Mouse (Mus musculus) MEL (cell line): ENCODE data around the gene Apod. TPM values are rescaled to one million over a fixed set of nuclear protein-coding genes. Genes with fewer than 3 reads are reported as not detected.

Experiments used
- DNase-seq: peaks from one replicate; pipeline ENCODE4 v3.0.0; 2011; ENCODE audit warnings: low read depth, low spot score
- H3K27ac ChIP-seq: 2 replicates; pipeline ENCODE4 v1.5.1; 2012; ENCODE audit warnings: low read depth, mild to moderate bottlenecking, control low read depth, low read length, moderate library complexity; ENCODE audit not compliant: control insufficient read depth
- H3K27me3 ChIP-seq, 2 experiments: fragments of 150-350 bp in 1 of 2; sonication (generic) in 1 of 2; 2 replicates each; pipeline ENCODE4 v1.6.1; 2012; ENCODE audit warnings: low read length in 2 of 2, mild to moderate bottlenecking in 2 of 2, improper control_type of control experiment in 1 of 2, moderate library complexity in 1 of 2; ENCODE audit not compliant: insufficient read depth in 2 of 2, control insufficient read depth in 1 of 2
- H3K36me3 ChIP-seq, 2 experiments: 2 replicates each; pipeline ENCODE4 v1.6.1; 2012 to 2014; ENCODE audit warnings: low read length in 2 of 2, improper control_type of control experiment in 1 of 2, inconsistent platforms in 1 of 2, mild to moderate bottlenecking in 1 of 2; ENCODE audit not compliant: insufficient read depth in 2 of 2, control insufficient read depth in 1 of 2
- H3K4me1 ChIP-seq, 2 experiments: fragments of 150-350 bp in 1 of 2; sonication (generic) in 1 of 2; 2 replicates each; pipeline ENCODE4 v1.6.1; 2012; ENCODE audit warnings: low read length in 2 of 2, improper control_type of control experiment in 1 of 2, mild to moderate bottlenecking in 1 of 2; ENCODE audit not compliant: insufficient read depth in 2 of 2, control insufficient read depth in 1 of 2
- H3K4me3 ChIP-seq, 2 experiments: fragments of 150-350 bp in 1 of 2; sonication (generic) in 1 of 2; 2 replicates each; pipeline ENCODE4 v1.5.1; 2012; ENCODE audit warnings: low read depth in 2 of 2, low read length in 2 of 2, mild to moderate bottlenecking in 2 of 2, moderate library complexity in 2 of 2, control low read depth in 1 of 2, improper control_type of control experiment in 1 of 2; ENCODE audit not compliant: control insufficient read depth in 1 of 2, insufficient read depth in 1 of 2
- H3K79me2 ChIP-seq: 2 replicates; pipeline ENCODE4 v1.6.1; 2012; ENCODE audit warnings: mild to moderate bottlenecking, low read length, moderate library complexity; ENCODE audit not compliant: control insufficient read depth, poor library complexity, insufficient read depth
- H3K9ac ChIP-seq: 2 replicates; pipeline ENCODE4 v1.6.1; 2012; ENCODE audit warnings: low read depth, mild to moderate bottlenecking, control low read depth, low read length, moderate library complexity; ENCODE audit not compliant: control insufficient read depth, poor library complexity, severe bottlenecking
- H3K9me3 ChIP-seq: fragments of 150-350 bp; sonication (generic); replicated peaks from 2 replicates; pipeline ENCODE4 v1.6.1; 2012; ENCODE audit warnings: mild to moderate bottlenecking, low read length, improper control_type of control experiment, moderate library complexity; ENCODE audit not compliant: insufficient read depth
- BHLHE40 ChIP-seq: IDR thresholded peaks from 2 replicates; pipeline ENCODE4 v1.6.1; 2012; ENCODE audit warnings: low read depth, mild to moderate bottlenecking, inconsistent platforms, low read length, improper control_type of control experiment, borderline replicate concordance
- CHD1 ChIP-seq: IDR thresholded peaks from 2 replicates; pipeline ENCODE4 v1.6.1; 2012; ENCODE audit warnings: low read depth, mild to moderate bottlenecking, inconsistent platforms, low read length, improper control_type of control experiment
- ELF1 ChIP-seq: IDR thresholded peaks from 2 replicates; pipeline ENCODE4 v1.6.1; 2014; ENCODE audit warnings: low read depth, mild to moderate bottlenecking, inconsistent platforms, low read length, improper control_type of control experiment, moderate library complexity
- ETS1 ChIP-seq: IDR thresholded peaks from 2 replicates; pipeline ENCODE4 v1.6.1; 2012; ENCODE audit warnings: low read depth, mild to moderate bottlenecking, inconsistent platforms, low read length, improper control_type of control experiment, moderate library complexity
- GATA1 ChIP-seq: IDR thresholded peaks from 2 replicates; pipeline ENCODE4 v1.6.1; 2011; ENCODE audit warnings: low read depth, low read length, improper control_type of control experiment
- JUND ChIP-seq: IDR thresholded peaks from 2 replicates; pipeline ENCODE4 v1.6.1; 2011; ENCODE audit warnings: low read depth, mild to moderate bottlenecking, improper control_type of control experiment, low read length
- KAT2A ChIP-seq: conservative IDR thresholded peaks from 2 replicates; pipeline ENCODE4 v1.6.1; 2012; ENCODE audit warnings: low read depth, low read length, improper control_type of control experiment, inconsistent platforms
- MAZ ChIP-seq: IDR thresholded peaks from 2 replicates; pipeline ENCODE4 v1.6.1; 2012; ENCODE audit warnings: low read depth, mild to moderate bottlenecking, inconsistent platforms, low read length, improper control_type of control experiment
- MEF2A ChIP-seq: IDR thresholded peaks from 2 replicates; pipeline ENCODE4 v1.6.1; 2014; ENCODE audit warnings: low read depth, mild to moderate bottlenecking, inconsistent platforms, low read length, improper control_type of control experiment; ENCODE audit not compliant: poor library complexity, insufficient replicate concordance, severe bottlenecking; ENCODE audit errors: extremely low read depth
- MXI1 ChIP-seq: IDR thresholded peaks from 2 replicates; pipeline ENCODE4 v1.6.1; 2011; ENCODE audit warnings: mild to moderate bottlenecking, low read depth, low read length, improper control_type of control experiment
- POLR2AphosphoS5 ChIP-seq: IDR thresholded peaks from 2 replicates; pipeline ENCODE4 v1.6.1; 2012; ENCODE audit warnings: low read depth, borderline replicate concordance, mild to moderate bottlenecking, inconsistent platforms, low read length, moderate library complexity, mixed read lengths
- RAD21 ChIP-seq: IDR thresholded peaks from 2 replicates; pipeline ENCODE4 v1.6.1; 2011; ENCODE audit warnings: mild to moderate bottlenecking, low read depth, low read length, improper control_type of control experiment
- RCOR1 ChIP-seq: IDR thresholded peaks from 2 replicates; pipeline ENCODE4 v1.6.1; 2012; ENCODE audit warnings: low read depth, mild to moderate bottlenecking, inconsistent platforms, low read length, improper control_type of control experiment
- SIN3A ChIP-seq: IDR thresholded peaks from 2 replicates; pipeline ENCODE4 v1.6.1; 2012; ENCODE audit warnings: low read length, improper control_type of control experiment, inconsistent platforms
- TAL1 ChIP-seq: IDR thresholded peaks from 2 replicates; pipeline ENCODE4 v1.6.1; 2012; ENCODE audit warnings: mild to moderate bottlenecking, inconsistent platforms, low read length, moderate library complexity, mixed read lengths
- TBP ChIP-seq: IDR thresholded peaks from 2 replicates; pipeline ENCODE4 v1.8.0; 2011; ENCODE audit warnings: low read depth, low read length, improper control_type of control experiment
- TCF12 ChIP-seq: IDR thresholded peaks from 2 replicates; pipeline ENCODE4 v1.6.1; 2014; ENCODE audit warnings: low read depth, mild to moderate bottlenecking, inconsistent platforms, low read length, improper control_type of control experiment, moderate library complexity
- USF1 ChIP-seq: IDR thresholded peaks from 2 replicates; pipeline ENCODE4 v1.6.1; 2014; ENCODE audit warnings: low read depth, mild to moderate bottlenecking, inconsistent platforms, low read length, improper control_type of control experiment, moderate library complexity
- ZKSCAN1 ChIP-seq: IDR thresholded peaks from 2 replicates; pipeline ENCODE4 v1.6.1; 2012; ENCODE audit warnings: low read depth, mild to moderate bottlenecking, inconsistent platforms, low read length, improper control_type of control experiment, moderate library complexity
- ZMIZ1 ChIP-seq: IDR thresholded peaks from 2 replicates; pipeline ENCODE4 v1.6.1; 2012; ENCODE audit warnings: low read depth, mild to moderate bottlenecking, inconsistent platforms, low read length, improper control_type of control experiment, moderate library complexity
- polyA plus RNA-seq, 2 experiments: library from polyadenylated mRNA; stranded (reverse) in 1 of 2; unstranded in 1 of 2; fragments of >175 nt in 1 of 2; fragments of >200 nt in 1 of 2; gene quantifications; 2 replicates each; pipeline versions ENCODE4 v1.2.1 to v1.2.4; 2012; ENCODE audit warnings: low replicate concordance in 2 of 2, low read depth in 1 of 2; ENCODE audit not compliant: insufficient read length in 2 of 2, insufficient read depth in 1 of 2, missing spikeins in 1 of 2
- total RNA-seq: library from RNA; depleted of rRNA; stranded (reverse); fragments of 300-350 nt; gene quantifications from 2 replicates; pipeline ENCODE4 v1.2.3, GENCODE M21; 2012

Apod gene
- total and polyA plus RNA-seq, 3 experiments, result not detected

GRCm38 (mm10) chr16:31290751-31291365, 23.8 kb downstream of the Apod start:
- Histone ChIP-seq H3K4me3 (peak overlapping the region; percentile 10 to 21; a peak in 1 of 4 replicates), H3K9ac (peak overlapping the region; percentile 15; the same call in 1 of the 2 replicates), H3K27me3 (no peaks in the 10 kb centered on the region), H3K79me2 (no peaks in the 10 kb centered on the region), H3K4me1 (peaks cover 3 to 17% of the 10 kb centered on the region in 2 experiments; a peak in 3 of 4 replicates), H3K9me3 (no peaks in the 10 kb centered on the region), H3K36me3 (peaks cover 0 to 8% of the 10 kb centered on the region in 2 experiments; a peak in 2 of 4 replicates), H3K27ac (no peak overlapping the region)
- TF ChIP-seq BHLHE40, result no peak
- no peak for TF ChIP-seq TAL1
- TF ChIP-seq RAD21, result no peak
- 0 out of 2 replicates have a peak, but pooled peaks have one; percentile 40 for TF ChIP-seq ETS1
- no peak for TF ChIP-seq CHD1
- TF ChIP-seq MEF2A, result no peak
- no peak for TF ChIP-seq POLR2AphosphoS5
- no peak for TF ChIP-seq ELF1
- TF ChIP-seq USF1, result no peak
- TF ChIP-seq ZKSCAN1, result no peak
- no peak for TF ChIP-seq RCOR1
- no peak for TF ChIP-seq GATA1
- TF ChIP-seq MAZ, result no peak
- TF ChIP-seq MXI1, result 0 out of 2 replicates have a peak, but pooled peaks have one; percentile 6
- TF ChIP-seq ZMIZ1, result no peak
- DNase-seq, result peak; percentile 55

GRCm38 (mm10) chr16:31290281-31290680, 24.3 kb downstream of the Apod start:
- Histone ChIP-seq H3K4me3 (peak overlapping the region; percentile 10 to 21; a peak in 3 of 4 replicates), H3K4me1 (peaks cover 3 to 17% of the 10 kb centered on the region in 2 experiments; a peak in 3 of 4 replicates), H3K9ac (peak overlapping the region; percentile 15; the same call in 1 of the 2 replicates), H3K9me3 (no peaks in the 10 kb centered on the region), H3K27me3 (no peaks in the 10 kb centered on the region), H3K79me2 (no peaks in the 10 kb centered on the region), H3K27ac (peak overlapping the region; percentile 6; the same call in 1 of the 2 replicates), H3K36me3 (peaks cover 0 to 8% of the 10 kb centered on the region in 2 experiments; a peak in 2 of 4 replicates)
- TF ChIP-seq KAT2A (no peak), SIN3A (peak; percentile 37; the same call in 1 of the 2 replicates), TBP (0 out of 2 replicates have a peak, but pooled peaks have one; percentile 28), JUND (no peak), TCF12 (0 out of 2 replicates have a peak, but pooled peaks have one; percentile 4), ETS1 (peak; percentile 92), MEF2A (peak; percentile 78; the same call in 1 of the 2 replicates), MXI1 (peak; percentile 23; the same call in 1 of the 2 replicates)
- DNase-seq, result peak; percentile 93
